Mouse (Mus musculus) lung, postnatal 25 days (tissue): ENCODE measurements around the gene Adgrb3.

Experiments used
- DNase-seq: peaks from one replicate; pipeline ENCODE4 v3.0.0; 2022; ENCODE audit warnings: low spot score

Gene Adgrb3

GRCm38 (mm10) chr1:25828971-25829920 lies at the start of gene Adgrb3:
Gene Adgrb3, minus strand, starts transcription at chr1:25829707.
- no peak for DNase-seq

DNA sequence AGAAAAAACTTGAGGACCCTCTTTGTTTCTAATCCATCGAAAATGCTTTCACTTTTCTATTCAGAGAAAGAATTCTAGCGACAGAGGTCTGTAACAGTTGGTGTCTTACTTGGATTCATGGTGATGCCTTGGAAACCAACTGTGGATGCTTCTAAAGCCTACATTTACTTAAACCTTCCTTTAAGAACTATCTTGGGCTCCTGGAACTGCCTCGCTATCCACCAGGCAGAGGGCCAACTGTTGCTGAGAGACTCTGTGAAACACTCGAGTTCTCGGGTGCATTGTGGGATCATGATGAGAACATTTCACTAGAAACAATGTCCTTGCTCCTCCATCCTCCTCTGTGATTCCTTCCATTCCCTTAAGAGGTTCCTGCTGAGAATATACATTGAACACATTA lies 48.0 kb upstream of the Adgrb3 start:
- no peak for DNase-seq

GRCm38 (mm10) chr1:25857473-25857872 lies 28.0 kb upstream of the Adgrb3 start:
- no peak for DNase-seq

DNA sequence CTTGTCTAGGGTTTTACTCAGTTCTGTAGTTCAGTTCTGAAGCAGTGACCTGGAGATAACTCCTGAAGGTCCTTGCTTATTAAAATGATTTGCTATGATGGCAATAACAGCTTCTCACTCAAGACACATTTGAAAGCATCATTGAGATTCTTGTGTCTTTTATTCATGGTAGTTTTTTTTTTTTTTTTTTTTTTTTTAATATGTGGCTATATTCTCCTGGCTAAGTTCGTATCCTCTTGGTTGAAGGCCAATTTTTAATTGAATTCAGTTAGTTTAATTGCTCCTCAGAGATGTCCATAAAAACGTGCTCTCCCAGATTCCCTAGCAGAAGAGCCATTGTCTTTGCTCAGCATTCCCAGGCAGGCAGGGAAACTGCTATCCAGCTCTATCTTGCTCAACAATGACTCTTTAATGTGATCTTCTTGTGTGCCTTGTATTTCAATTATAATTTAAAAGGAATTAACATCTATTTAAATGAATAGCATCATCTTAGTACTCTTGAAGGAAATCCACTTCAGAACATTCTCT lies 25.0 kb upstream of the Adgrb3 start:
- DNase-seq: no peak

DNA sequence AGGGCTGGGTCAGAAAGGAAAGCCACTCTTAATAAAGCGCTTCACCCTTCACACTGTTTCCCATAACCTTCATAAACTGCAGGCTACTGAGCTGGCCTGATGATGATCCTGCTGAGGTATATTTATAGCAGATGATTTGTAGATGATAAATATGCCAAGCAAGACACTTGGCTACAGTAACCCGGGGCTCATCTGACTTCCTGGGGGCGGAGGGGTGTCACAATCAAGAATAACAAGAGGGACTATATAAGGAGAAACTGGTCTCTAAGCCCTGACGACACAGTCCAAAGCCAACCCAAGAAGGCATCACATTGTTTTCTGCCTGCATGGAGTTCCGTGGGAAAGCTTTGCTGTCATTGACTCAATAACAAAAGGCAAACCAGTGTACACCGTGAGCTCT lies 2.8 kb upstream of the Adgrb3 start:
- no peak for DNase-seq

DNA sequence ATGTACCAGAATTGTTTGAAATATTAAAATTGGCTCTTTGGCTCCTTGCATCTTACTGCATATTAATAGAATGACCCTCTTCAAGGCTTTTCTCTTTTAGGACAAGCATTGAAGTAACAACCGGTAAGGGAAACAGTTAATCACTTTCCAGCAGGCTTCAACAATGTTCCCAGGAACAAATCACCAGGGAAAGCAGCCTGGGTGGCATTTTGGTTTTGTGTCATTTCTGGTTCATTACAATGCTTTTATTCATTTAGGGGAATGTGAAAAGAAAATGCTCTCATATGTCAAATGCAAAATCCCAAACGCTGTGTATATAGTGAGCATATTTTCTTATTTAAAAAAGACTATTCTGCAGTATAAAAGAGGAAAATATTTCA lies 2.0 kb upstream of the Adgrb3 start:
- DNase-seq: no peak

- DNase-seq: no peak
Observed at GRCm38 (mm10) chr1:25830757-25831520, 1.4 kb upstream of the Adgrb3 start.

- no peak for DNase-seq
Observed at GRCm38 (mm10) chr1:25829921-25830751, 629 bp upstream of the Adgrb3 start.

- DNase-seq: no peak
Observed at GRCm38 (mm10) chr1:25828071-25828755, 1.3 kb downstream of the Adgrb3 start.

DNA sequence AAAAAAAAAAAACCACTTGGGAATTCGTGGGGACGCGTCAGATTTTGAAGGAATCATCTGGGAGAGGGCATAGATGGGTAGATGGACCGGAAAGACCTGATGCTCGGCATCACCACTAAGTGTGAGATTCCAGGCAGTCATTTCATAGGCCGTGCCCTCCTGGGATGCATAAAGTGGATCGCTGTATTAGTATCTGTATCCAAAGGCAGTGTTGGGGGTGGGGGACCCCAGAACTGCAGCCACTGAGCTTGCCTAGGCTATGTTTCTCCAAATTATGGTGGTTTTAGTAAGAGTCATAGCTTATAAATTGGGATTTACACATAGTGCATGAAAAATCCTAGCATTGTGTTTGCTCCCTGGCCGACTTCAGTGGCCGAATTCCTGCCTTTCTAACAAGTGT lies 2.1 kb downstream of the Adgrb3 start:
- DNase-seq: no peak

GRCm38 (mm10) chr1:25826771-25827170 lies 2.7 kb downstream of the Adgrb3 start:
- DNase-seq: no peak

DNA sequence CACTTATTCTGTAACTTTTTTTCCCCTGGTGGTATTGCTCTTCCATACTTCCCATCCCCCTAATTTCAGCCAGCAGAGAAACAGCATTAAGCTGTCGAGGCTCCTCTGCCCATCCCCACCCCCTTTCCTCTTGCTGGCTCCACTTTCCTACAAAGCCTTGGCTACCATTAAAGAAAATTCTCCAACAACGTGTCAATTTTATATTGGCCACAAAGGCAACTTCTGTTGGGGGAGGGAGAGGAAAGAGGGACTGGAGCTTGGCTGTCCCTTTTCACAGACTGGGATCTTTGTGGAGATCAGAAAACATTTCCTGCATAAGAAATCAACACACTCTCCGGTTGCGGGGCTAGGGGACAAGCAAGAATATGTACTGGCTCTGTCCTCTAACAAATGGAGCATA lies 4.9 kb downstream of the Adgrb3 start:
- no peak for DNase-seq

DNA sequence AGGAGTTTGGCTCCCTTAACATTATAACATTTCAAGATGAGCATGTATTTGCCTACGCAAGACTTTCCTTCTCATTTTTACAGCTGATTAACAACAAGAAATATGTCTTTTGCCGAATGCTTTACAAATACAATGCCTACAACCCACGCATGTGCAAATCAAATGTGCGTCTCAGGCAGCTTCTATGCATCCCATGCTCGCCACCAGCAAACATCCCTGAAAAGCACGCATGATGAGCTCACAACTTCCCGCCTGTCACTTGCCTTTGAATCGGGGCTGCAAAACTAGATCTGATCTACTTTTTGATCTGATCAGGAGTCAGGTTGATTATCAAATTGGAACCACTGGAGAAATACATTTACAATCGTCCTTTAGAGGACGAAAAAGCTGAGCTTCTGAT lies 5.5 kb downstream of the Adgrb3 start:
- DNase-seq: no peak

- no peak for DNase-seq
Observed at GRCm38 (mm10) chr1:25815491-25815890, 14.0 kb downstream of the Adgrb3 start.

- no peak for DNase-seq
Observed at GRCm38 (mm10) chr1:25778784-25779183, 50.7 kb downstream of the Adgrb3 start.

- no peak for DNase-seq
Observed at GRCm38 (mm10) chr1:25777459-25777858, 52.0 kb downstream of the Adgrb3 start.

DNA sequence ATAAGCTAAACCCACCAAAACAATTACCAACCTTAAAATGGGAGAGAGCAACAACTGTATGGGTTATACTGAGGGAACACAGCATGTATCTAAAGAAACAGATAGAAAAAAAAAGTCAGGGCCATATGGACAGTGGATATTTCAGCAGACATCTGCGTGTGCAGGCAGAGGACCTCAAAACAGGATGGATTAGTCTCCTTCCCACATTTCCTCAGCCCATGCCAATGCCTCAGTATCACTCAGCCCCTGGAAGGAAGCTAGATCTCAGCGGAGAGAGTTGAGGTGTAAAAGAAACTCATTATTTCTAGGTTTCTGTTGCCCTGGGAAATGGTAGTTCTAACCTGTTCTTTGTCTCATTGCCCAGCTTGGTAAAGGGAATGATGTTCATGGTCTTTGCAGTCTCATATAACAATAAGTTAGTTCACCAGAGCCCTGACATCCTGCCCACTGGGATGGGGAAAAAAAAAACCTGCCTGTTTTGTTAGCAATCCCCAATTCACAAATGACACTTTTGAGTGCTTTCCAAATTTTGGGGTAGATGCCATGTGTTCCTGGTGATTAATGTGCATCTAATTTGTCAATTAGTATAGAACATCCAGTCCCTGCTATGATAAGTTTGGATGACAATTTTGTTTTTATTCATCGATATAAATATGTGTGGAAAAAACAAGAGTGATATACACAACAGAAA lies 53.9 kb downstream of the Adgrb3 start:
- DNase-seq: no peak

DNA sequence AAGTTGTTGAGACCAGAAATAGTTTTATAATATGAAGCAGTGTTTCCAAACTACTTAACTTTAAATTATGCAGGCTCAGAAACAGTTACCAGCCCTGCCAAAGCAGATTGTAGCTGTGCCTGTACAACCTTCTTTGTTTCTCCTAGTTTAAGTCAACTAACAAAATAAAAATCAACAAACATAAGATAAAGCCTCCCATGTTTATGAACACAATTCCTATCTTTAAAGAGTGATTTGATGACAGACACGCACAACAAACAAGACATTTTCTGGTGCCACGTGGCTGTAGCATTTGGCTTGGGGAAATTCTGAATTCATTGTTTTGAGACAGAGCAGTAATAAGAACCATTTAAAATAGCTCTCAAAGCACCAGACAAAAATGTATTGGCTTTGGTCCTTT lies 60.5 kb downstream of the Adgrb3 start:
- DNase-seq: no peak

DNA sequence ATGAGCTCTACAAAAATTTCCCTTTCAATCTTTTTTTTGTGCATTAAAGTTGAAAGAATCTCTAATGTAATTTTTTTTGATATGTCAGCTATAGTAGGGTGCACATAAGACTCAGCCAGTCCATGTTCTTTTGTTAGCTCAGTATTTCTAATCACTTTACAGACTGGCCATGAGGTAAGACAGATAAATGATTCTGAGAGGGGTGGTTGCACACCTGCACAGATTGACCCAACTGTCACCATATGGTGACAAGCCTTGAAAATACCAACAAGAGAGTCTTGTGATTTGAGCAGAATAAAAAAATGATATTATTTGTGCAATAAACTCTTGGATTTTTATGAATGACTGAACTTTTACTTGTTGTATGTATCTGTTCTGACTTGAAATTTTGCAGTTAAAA lies 74.2 kb downstream of the Adgrb3 start:
- DNase-seq: no peak

DNA sequence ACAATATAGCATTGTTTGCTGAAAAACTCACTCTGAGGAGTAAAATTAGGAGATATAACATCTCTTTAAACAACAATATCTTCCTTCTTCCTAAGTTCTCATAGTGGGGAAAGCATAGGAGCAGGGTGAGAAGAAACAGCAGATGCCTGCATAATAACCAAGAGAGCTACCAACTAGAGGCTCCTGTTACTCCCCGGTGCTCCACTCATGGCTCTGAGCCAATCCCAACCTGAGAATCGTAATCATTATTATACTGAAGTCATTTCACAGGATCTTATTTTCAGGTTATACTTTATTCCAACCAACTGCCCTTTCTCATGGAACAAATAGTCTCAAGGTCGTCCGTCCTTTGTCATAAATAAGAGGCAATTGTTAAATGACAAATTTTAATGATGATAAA lies 75.0 kb downstream of the Adgrb3 start:
- DNase-seq: no peak

- no peak for DNase-seq
Observed at GRCm38 (mm10) chr1:25745575-25745974, 83.9 kb downstream of the Adgrb3 start.
